Mouse (Mus musculus) hematopoietic stem cell, adult 5-6 weeks (primary cell): Measurements from ENCODE around the gene Ambra1. TPM values are rescaled to one million over a fixed set of nuclear protein-coding genes. Genes with fewer than 3 reads are reported as not detected.

Experiments
- ATAC-seq, 2 experiments: fragments of 125-278 bp in 1 of 2; replicated peaks in 1 of 2; 2 replicates each; pipeline ENCODE4 v1.8.0; 2016 to 2017; ENCODE audit warnings: inconsistent platforms in 2 of 2, mild to moderate bottlenecking in 2 of 2, moderate number of reproducible peaks in 2 of 2, low read depth in 1 of 2, moderate TSS enrichment in 1 of 2; ENCODE audit not compliant: low FRiP score in 2 of 2, poor library complexity in 2 of 2, severe bottlenecking in 2 of 2, insufficient read depth in 1 of 2, low TSS enrichment in 1 of 2
- total RNA-seq: library from RNA; stranded (forward); fragments of 172-1452, 232-1000 nt; gene quantifications from 2 replicates; pipeline ENCODE4 v1.2.3, GENCODE M21; 2017

Ambra1 gene
- total RNA-seq, 1 experiment from 2014 or later, result 19.8 TPM

GRCm38 (mm10) chr2:91959544-91960410, 229.8 kb downstream of the Ambra1 start:
- no peak for ATAC-seq

GRCm38 (mm10) chr2:91960459-91960858, 230.5 kb downstream of the Ambra1 start:
- ATAC-seq, result no peak

DNA sequence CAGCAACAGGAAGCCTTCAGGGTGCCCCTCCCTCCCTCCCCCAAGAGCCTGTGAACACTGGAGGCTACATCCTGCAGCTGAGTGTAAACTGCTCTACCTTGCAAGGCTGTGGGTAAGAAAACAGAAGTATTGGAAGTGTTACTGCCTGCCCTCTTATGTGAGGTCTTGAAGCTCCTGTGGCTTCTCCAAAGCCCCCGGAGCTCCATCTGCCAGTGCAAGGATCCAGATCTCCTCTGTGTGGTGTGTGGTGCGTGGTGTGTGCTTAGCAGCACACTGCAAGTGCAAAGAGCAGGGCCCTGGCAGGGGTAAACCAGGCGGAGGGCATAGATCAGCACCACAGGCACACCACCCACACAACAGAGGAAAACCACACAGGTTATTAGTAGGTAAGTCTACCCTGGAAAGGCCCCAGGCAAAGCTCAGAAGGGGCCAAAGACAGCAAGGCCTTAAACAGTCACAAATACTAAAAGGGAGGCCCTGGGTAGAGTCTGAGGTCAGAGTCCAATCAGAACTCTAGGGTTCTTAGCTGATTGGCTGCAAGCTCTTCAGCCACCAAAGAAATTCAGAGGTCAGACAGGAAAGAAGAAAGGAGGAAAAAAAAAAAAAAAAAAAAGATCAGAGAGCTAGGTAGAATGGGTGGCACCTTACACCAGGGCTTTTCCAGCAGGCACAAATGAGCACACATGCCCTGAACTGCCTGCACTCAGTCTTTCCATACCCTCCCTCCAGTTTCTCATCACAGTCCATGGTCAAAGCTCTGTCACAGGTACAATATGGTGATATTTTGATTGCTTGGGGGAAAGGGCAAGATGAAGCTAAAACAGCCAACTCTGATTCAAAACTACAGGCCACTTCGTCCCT, 232.2 kb downstream of the Ambra1 start:
- peak in 1 of 2 experiments; percentile 16; a peak in 2 of 4 replicates for ATAC-seq

GRCm38 (mm10) chr2:91962864-91963401, 233.0 kb downstream of the Ambra1 start:
- no peak for ATAC-seq

GRCm38 (mm10) chr2:91963443-91963932, 233.6 kb downstream of the Ambra1 start:
- ATAC-seq, result peak; percentile 33 to 63

GRCm38 (mm10) chr2:91964610-91965204, 234.8 kb downstream of the Ambra1 start:
- ATAC-seq, result no peak

DNA sequence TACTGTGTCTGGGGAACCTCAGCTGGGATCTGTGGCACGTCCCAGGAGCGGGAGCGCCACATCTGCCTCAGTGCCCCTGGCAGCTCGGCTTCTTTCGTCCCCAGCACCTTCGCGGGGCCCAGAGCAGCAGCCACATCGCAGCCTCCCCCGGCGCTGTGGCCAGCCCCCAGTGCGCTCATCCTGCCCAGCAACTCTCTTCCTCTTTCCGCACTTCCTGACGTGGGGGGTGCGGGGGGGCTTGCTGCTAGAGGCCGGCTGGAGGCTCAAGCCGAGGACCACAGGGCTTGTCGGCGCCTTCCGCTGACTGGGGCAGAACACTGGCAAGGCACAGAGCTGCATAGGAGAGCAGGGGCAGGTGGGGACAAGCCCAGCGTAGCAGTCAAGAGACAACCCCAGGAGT, 235.5 kb downstream of the Ambra1 start:
- ATAC-seq, result peak; percentile 56 to 73

DNA sequence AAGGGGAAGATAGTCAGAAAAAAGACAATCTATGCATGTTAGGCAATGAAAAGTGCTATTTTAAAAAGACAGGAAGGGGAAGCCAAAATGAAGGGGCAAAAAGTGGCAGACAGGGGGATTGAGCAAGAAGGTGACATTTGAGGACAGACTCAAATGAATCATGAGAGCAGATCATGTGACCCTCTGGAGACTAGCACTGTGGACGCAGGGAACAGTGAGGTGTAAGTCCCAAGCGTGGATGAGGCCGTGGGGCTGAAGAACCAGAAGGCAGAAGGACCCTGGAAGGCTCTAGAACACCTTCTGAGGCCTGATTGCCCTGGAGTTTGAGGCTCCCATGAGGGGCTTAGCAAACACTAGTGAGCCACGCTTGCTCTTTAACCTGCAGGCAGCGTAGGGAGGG, 236.4 kb downstream of the Ambra1 start:
- ATAC-seq, result no peak

DNA sequence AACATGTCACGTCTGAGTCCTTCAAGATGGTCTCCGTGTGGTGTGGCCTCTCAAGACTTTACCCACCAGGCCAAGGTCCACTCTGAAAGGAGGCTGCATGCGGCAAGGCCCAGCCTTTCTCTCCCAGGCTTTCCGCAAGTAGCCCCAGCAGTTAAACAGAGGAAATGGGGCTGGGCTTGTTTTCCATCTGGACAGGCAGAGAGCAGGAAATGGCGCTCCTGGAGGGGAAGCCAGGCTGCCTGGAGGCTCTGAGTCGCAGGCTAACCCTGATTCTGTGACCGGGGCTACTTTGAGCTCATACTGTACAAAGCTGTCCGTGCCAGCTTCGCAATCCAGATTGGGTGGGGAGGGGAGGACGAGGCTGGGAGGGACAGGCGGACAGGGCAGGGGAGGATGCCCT, 238.0 kb downstream of the Ambra1 start:
- ATAC-seq, result no peak

Other genes with a start within 250 kb of the Ambra1 start
- 91.6 and 114 TPM in 2 replicates for gene Ckap5, start 203.4 kb upstream of the Ambra1 start, total RNA-seq
- gene F2, start 93.7 kb upstream of the Ambra1 start, total RNA-seq, result 0.30 TPM in 1 of 2 replicates, not detected in the other
- gene Zfp408, start 80.3 kb upstream of the Ambra1 start, total RNA-seq, result 8.6 and 12.4 TPM in 2 replicates
- gene Arhgap1, start 80.3 kb upstream of the Ambra1 start, total RNA-seq, result 44.0 and 53.8 TPM in 2 replicates
- gene Atg13, start 19.6 kb upstream of the Ambra1 start, total RNA-seq, result 9.3 and 12.0 TPM in 2 replicates
- 18.9 and 32.3 TPM in 2 replicates for gene Harbi1, start 19.3 kb upstream of the Ambra1 start, total RNA-seq
- gene Chrm4, start 197.1 kb downstream of the Ambra1 start, total RNA-seq, result 0.56 TPM in 1 of 2 replicates, not detected in the other
- 2.0 TPM in 1 of 2 replicates, not detected in the other for gene Mdk, start 202.2 kb downstream of the Ambra1 start, total RNA-seq
- 0.25 and 1.0 TPM in 2 replicates for gene Gm9821, start 215.6 kb downstream of the Ambra1 start, total RNA-seq
- gene Dgkz, start 245.7 kb downstream of the Ambra1 start, total RNA-seq, result 78.3 and 145 TPM in 2 replicates